Mouse (Mus musculus) liver, adult 2 months (tissue): ENCODE results near the gene Zfp697.
"Not testable (repeated sequence)": the region's sequence is repeated elsewhere in the genome, so short reads cannot be mapped to it uniquely, and the experiment has no call there.

Experiments
- CTCF ChIP-seq: fragments of 200-500 bp; IDR thresholded peaks from 2 replicates; pipeline ENCODE4 v1.5.1; 2011; ENCODE audit warnings: low read depth, low read length, control low read depth
- POLR2A ChIP-seq: fragments of 200-500 bp; IDR thresholded peaks from 2 replicates; pipeline ENCODE4 v1.6.1; 2011; ENCODE audit warnings: low read length, control low read depth; ENCODE audit not compliant: insufficient read depth; ENCODE audit errors: extremely low read depth

DNA sequence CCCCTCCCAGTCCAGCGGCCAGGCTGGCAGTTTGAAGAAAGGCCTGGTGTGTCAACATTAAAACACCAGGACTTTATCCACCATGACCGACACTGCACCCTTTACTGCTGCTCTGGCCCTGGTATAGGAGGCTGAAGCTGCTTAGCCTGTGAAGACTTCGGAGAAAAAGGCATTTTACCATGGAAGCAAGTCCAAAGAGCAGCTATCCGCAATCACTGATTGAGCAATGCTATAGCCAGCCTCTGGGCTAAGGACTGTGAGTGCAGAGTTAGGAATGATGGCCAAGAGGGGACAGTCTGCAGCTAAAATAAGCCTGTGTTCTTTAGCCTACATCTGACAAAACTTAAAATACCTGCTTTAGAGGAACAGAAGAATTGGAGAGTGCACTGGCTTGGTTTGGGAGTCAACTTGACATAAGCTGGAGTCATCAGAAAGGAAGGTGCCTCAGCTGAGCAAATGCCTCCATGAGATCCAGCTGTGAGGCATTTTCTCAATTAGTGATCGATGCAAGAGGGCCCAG lies 25.1 kb downstream of the Zfp697 start:
- not testable (repeated sequence) for TF ChIP-seq POLR2A, CTCF
